In genomic region chr7:69837379-69837778, GRCm38 (mm10) we compare ENCODE assay signal across 28 mouse cellular contexts.
A peak's percentile ranks its signal among the peaks of the same experiment; 100 is the strongest.
DNase-seq lines count a peak whose midpoint lies in the region; ATAC-seq and TF ChIP-seq lines count a peak whose summit lies in the region.
"Had no signal": no experiment of that assay in that cellular context is flagged by ENCODE, and none has a peak within 500 bp of the region (broad histone marks: within the 10 kb centered on the region; RNA-seq: fewer than 3 reads in every experiment).

No protein-coding gene starts in this region.

- no peaks in the 10 kb centered on the region for H3K9me3 ChIP-seq in hindbrain, embryonic 14.5 days (ENCODE audit: control insufficient read depth, low read length)
- no peaks in the 10 kb centered on the region for H3K9me3 ChIP-seq in hindbrain, embryonic 10.5 days
- no peaks in the 10 kb centered on the region for H3K9me3 ChIP-seq in neural tube, embryonic 11.5 days (ENCODE audit: control insufficient read depth, low read length)
- no peaks in the 10 kb centered on the region for H3K9me3 ChIP-seq in neural tube, embryonic 15.5 days (replicated peaks)
- no peaks in the 10 kb centered on the region for H3K9me3 ChIP-seq in neural tube, embryonic 14.5 days (ENCODE audit: control insufficient read depth, low read length)
- H3K9me3 ChIP-seq: embryonic facial prominence, embryonic 13.5 days; embryonic facial prominence, embryonic 15.5 days; forebrain, embryonic 13.5 days; forebrain, embryonic 15.5 days had no signal

- no peaks in the 10 kb centered on the region for H3K36me3 ChIP-seq in hindbrain, embryonic 14.5 days (replicated peaks; ENCODE audit: control insufficient read depth, insufficient read depth)
- no peaks in the 10 kb centered on the region for H3K36me3 ChIP-seq in hindbrain, embryonic 10.5 days
- no peaks in the 10 kb centered on the region for H3K36me3 ChIP-seq in neural tube, embryonic 11.5 days (ENCODE audit: control insufficient read depth, insufficient read depth, low read length)
- no peaks in the 10 kb centered on the region for H3K36me3 ChIP-seq in neural tube, embryonic 15.5 days
- H3K36me3 ChIP-seq in neural tube, embryonic 14.5 days (ENCODE audit: control insufficient read depth, insufficient read depth, low read length): no peaks in the 10 kb centered on the region
- H3K36me3 ChIP-seq: embryonic facial prominence, embryonic 13.5 days; embryonic facial prominence, embryonic 15.5 days; forebrain, embryonic 15.5 days; G1E had no signal

- WGBS in hindbrain, embryonic 14.5 days: 48% methylated on average over 5 of the region's 5 CpGs
- 88% methylated on average over 5 of the region's 5 CpGs for WGBS in hindbrain, embryonic 10.5 days
- WGBS in neural tube, embryonic 11.5 days: 48% methylated on average over 5 of the region's 5 CpGs
- 12% methylated on average over 5 of the region's 5 CpGs for WGBS in neural tube, embryonic 15.5 days
- 17% methylated on average over 5 of the region's 5 CpGs for WGBS in neural tube, embryonic 14.5 days

- DNase-seq in hindbrain, embryonic 14.5 days (ENCODE audit: low spot score): no peak
- DNase-seq in hindbrain, embryonic 10.5 days (ENCODE audit: low spot score): no peak
- peak; percentile 27 for DNase-seq in neural tube, embryonic 11.5 days (ENCODE audit: low spot score)
- peak; percentile 30 for DNase-seq in brain, embryonic 14.5 days (ENCODE audit: low read depth)
- DNase-seq: adrenal gland, adult 8-10 months; adrenal gland, postnatal 14 days; adrenal gland, postnatal 36 days; B cell, adult 2 months; cerebellum, adult 11 months; cerebellum, adult 18-20 months; cerebellum, adult 8-10 months; cerebellum, adult 9-11 months; cerebellum, postnatal 14 days; cerebellum, postnatal 36 days; embryo, embryonic 11 days had no signal

- ATAC-seq in hindbrain, embryonic 14.5 days (ENCODE audit: low FRiP score): 0 out of 2 replicates have a peak, but pooled peaks have one; percentile 46
- no peak for ATAC-seq in neural tube, embryonic 11.5 days (ENCODE audit: insufficient read depth, low FRiP score, low TSS enrichment)
- ATAC-seq in neural tube, embryonic 15.5 days (ENCODE audit: low FRiP score): no peak
- peak; percentile 83; the same call in 1 of the 2 replicates for ATAC-seq in neural tube, embryonic 14.5 days (ENCODE audit: low read depth)
- ATAC-seq in erythroid progenitor cell, adult 5-6 weeks (replicated peaks; ENCODE audit: low FRiP score, poor library complexity, severe bottlenecking): no peak
- ATAC-seq: activated CD4-positive, CD25-positive, alpha-beta regulatory T cell, adult 4 months; CD4-positive, CD25-positive, alpha-beta regulatory T cell, adult 4 months; forebrain, embryonic 13.5 days; forebrain, embryonic 15.5 days; Patski had no signal

- H3K4me1 ChIP-seq in hindbrain, embryonic 14.5 days (replicated peaks; ENCODE audit: control insufficient read depth, insufficient read depth, low read length): no peaks in the 10 kb centered on the region
- H3K4me1 ChIP-seq in hindbrain, embryonic 10.5 days (replicated peaks): peaks cover 5% of the 10 kb centered on the region; the same call in 1 of the 2 replicates
- no peaks in the 10 kb centered on the region for H3K4me1 ChIP-seq in neural tube, embryonic 11.5 days (ENCODE audit: control insufficient read depth, insufficient read depth, low read length)
- no peaks in the 10 kb centered on the region for H3K4me1 ChIP-seq in neural tube, embryonic 15.5 days
- 0 out of 2 replicates have a peak, but pooled peaks cover 8% of the 10 kb centered on the region for H3K4me1 ChIP-seq in neural tube, embryonic 14.5 days (ENCODE audit: control insufficient read depth, insufficient read depth, low read length)
- H3K4me1 ChIP-seq: embryonic facial prominence, embryonic 13.5 days; embryonic facial prominence, embryonic 15.5 days; forebrain, embryonic 15.5 days had no signal

- H3K27me3 ChIP-seq in hindbrain, embryonic 14.5 days (ENCODE audit: control insufficient read depth, insufficient read depth, low read length): no peaks in the 10 kb centered on the region
- no peaks in the 10 kb centered on the region for H3K27me3 ChIP-seq in hindbrain, embryonic 10.5 days (ENCODE audit: insufficient read depth, poor library complexity, severe bottlenecking)
- no peaks in the 10 kb centered on the region for H3K27me3 ChIP-seq in neural tube, embryonic 11.5 days (ENCODE audit: control insufficient read depth, insufficient read depth, low read length)
- peaks cover 5% of the 10 kb centered on the region; the same call in 1 of the 2 replicates for H3K27me3 ChIP-seq in neural tube, embryonic 15.5 days (replicated peaks)
- no peaks in the 10 kb centered on the region for H3K27me3 ChIP-seq in neural tube, embryonic 14.5 days (ENCODE audit: control insufficient read depth, insufficient read depth, low read length)
- H3K27me3 ChIP-seq: CH12.LX; embryonic facial prominence, embryonic 13.5 days; embryonic facial prominence, embryonic 15.5 days; forebrain, embryonic 13.5 days; forebrain, embryonic 15.5 days; Patski had no signal

- H3K4me2 ChIP-seq in hindbrain, embryonic 14.5 days (replicated peaks): no peak overlapping the region
- H3K4me2 ChIP-seq in neural tube, embryonic 11.5 days (ENCODE audit: low read depth): no peak overlapping the region
- H3K4me2 ChIP-seq in neural tube, embryonic 15.5 days: no peak overlapping the region
- H3K4me2 ChIP-seq in neural tube, embryonic 14.5 days (ENCODE audit: low read depth, low read length): no peak overlapping the region
- H3K4me2 ChIP-seq: embryonic facial prominence, embryonic 13.5 days; embryonic facial prominence, embryonic 15.5 days; forebrain, embryonic 13.5 days; forebrain, embryonic 15.5 days had no signal

- TF ChIP-seq CTCF in brain, embryonic 14.5 days (IDR thresholded peaks at IDR 0.05; ENCODE audit: borderline replicate concordance, extremely low read depth, insufficient read depth, insufficient read length): no peak

- H3K9ac ChIP-seq in hindbrain, embryonic 14.5 days: no peak overlapping the region
- H3K9ac ChIP-seq in neural tube, embryonic 11.5 days (ENCODE audit: low read length): no peak overlapping the region
- H3K9ac ChIP-seq in neural tube, embryonic 15.5 days (replicated peaks): no peak overlapping the region
- no peak overlapping the region for H3K9ac ChIP-seq in neural tube, embryonic 14.5 days (replicated peaks; ENCODE audit: low read depth, low read length)
- H3K9ac ChIP-seq: embryonic facial prominence, embryonic 13.5 days; embryonic facial prominence, embryonic 15.5 days; forebrain, embryonic 13.5 days; forebrain, embryonic 15.5 days had no signal

- no peak for TF ChIP-seq POLR2A in brain, embryonic 14.5 days (IDR thresholded peaks at IDR 0.05; ENCODE audit: borderline replicate concordance, extremely low read depth, insufficient read depth, insufficient read length, poor library complexity, severe bottlenecking)

- no peak overlapping the region for H3K4me3 ChIP-seq in hindbrain, embryonic 14.5 days (replicated peaks; ENCODE audit: low read length)
- no peak overlapping the region for H3K4me3 ChIP-seq in hindbrain, embryonic 10.5 days
- H3K4me3 ChIP-seq in neural tube, embryonic 11.5 days (ENCODE audit: low read depth, low read length): no peak overlapping the region
- no peak overlapping the region for H3K4me3 ChIP-seq in neural tube, embryonic 15.5 days (replicated peaks)
- H3K4me3 ChIP-seq in neural tube, embryonic 14.5 days (ENCODE audit: low read depth, low read length): no peak overlapping the region
- H3K4me3 ChIP-seq: embryonic facial prominence, embryonic 13.5 days; embryonic facial prominence, embryonic 15.5 days; erythroblast, embryonic 14.5 days; forebrain, embryonic 13.5 days; forebrain, embryonic 15.5 days had no signal

- no peak overlapping the region for H3K27ac ChIP-seq in hindbrain, embryonic 14.5 days
- no peak overlapping the region for H3K27ac ChIP-seq in hindbrain, embryonic 10.5 days
- no peak overlapping the region for H3K27ac ChIP-seq in neural tube, embryonic 11.5 days (ENCODE audit: low read depth, low read length)
- no peak overlapping the region for H3K27ac ChIP-seq in neural tube, embryonic 15.5 days (replicated peaks)
- H3K27ac ChIP-seq in neural tube, embryonic 14.5 days (ENCODE audit: low read depth, low read length): no peak overlapping the region
- H3K27ac ChIP-seq: embryonic facial prominence, embryonic 13.5 days; embryonic facial prominence, embryonic 15.5 days; forebrain, embryonic 13.5 days; forebrain, embryonic 15.5 days had no signal

Comparison
In these comparisons a context has a peak if more than half of its experiments do, and no peak if none do; other contexts are left out.
1. ATAC-seq: peak in hindbrain, embryonic 14.5 days (single experiment) and neural tube, embryonic 14.5 days (single experiment); none in neural tube, embryonic 11.5 days (single experiment), neural tube, embryonic 15.5 days (single experiment) and erythroid progenitor cell, adult 5-6 weeks (single experiment).
2. DNase-seq: peak in neural tube, embryonic 11.5 days (single experiment) and brain, embryonic 14.5 days (single experiment); none in hindbrain, embryonic 14.5 days (single experiment) and hindbrain, embryonic 10.5 days (single experiment).